Mouse (Mus musculus) lung, postnatal 36 days (tissue): ENCODE measurements around the gene Bmp2.

Experiments
- DNase-seq: peaks from one replicate; pipeline ENCODE4 v3.0.0; 2022; ENCODE audit warnings: mixed read lengths

Gene Bmp2

GRCm38 (mm10) chr2:133565995-133566710, 14.2 kb downstream of the Bmp2 start:
- DNase-seq, result no peak

DNA sequence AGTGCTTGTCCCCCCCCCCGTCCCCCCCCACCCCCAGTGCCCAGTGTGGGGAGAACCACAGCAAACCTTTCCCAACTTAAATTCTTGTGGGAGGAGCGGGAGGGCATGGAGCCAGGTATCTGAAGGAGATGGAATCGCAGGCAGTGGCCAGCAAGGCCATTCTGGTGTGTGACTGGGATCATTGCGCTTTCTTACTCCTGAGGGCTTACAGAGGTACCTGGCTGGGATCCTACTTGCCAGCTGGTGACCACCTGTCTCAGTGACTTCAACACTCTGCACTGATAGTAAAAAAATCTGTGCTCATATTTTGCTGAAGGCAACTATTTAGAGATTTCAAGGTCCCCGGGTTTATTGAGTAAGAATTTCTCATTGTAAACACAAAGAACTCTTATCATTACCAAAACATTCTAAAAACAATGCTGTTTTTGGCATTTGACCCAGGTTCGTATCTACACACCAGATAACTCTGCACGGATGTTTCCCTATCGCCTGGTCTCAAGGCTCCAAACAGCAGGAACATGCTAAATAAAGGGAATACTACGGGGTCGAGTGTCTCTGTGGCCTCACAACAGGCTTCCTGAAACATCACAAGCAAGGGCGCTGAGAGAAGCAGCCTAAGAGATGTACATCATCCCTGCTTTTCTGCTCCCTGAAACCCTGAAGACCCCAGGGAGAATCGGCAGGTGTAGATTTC, 39.8 kb downstream of the Bmp2 start:
- DNase-seq, result no peak
